Mouse (Mus musculus): ENCODE results near the gene Ccr10.

Ccr10 gene

DNA sequence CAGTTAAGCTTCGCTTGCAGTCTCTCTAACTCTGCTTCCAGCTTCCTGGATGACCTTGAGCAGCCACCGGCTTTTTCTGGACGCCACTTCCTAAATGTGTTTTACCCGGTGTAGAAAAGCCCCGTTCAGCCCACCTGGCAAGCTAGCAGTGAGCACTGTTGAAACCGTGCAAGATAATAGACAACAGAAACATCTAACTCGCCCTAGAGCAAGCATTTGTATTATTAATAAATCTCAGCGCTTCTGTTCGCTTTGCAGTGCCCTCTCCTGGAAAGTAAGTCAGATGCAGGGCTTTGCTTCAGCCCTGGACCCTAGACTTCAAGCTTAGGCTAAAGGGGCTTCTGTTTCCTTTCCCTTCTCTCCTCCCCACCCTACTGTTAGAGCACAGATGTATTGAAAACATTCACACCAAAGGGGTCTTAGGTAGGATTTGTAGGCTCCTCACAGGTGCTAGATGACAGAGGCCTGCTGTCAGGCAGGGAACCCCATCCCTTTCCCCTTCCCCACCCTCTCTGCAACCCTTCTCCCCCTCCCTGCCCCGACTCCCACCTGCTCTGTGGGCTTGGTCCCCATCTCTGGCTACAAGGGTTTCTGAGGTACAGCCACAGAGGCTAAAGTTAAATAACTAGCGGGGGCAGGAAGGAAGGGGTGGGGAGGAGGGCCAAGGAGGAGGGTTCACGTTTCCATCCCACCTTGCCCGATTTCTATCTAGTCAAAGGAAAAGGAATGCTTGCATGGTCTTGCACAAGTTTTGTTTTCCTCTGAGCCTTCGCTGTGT, at the start of gene Ccr10:
Gene Ccr10, minus strand, starts transcription at position 593 of the 778 bp plus-strand sequence.
- DNase-seq (ENCODE audit: low spot score), result no peak

DNA sequence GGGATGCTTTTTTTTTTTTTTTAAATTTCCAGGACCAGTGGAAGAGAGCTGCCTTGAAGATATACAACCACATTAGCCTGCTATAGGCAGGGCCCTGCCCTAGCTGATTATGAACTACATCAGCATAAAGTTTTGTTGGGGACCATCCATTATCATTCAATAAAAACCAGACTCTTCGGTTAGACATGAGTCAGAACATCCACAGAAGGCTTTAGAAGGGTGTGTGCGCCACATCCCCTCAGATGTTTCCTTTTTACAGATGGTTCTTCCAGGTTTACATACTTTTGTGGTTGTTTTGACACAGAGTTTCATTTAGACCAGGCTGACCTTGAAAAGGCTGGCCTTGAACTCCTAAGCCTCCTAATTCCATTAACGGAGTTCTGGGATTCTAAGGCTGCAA, 49.1 kb upstream of the Ccr10 start:
- no peak for DNase-seq (ENCODE audit: low spot score)

DNA sequence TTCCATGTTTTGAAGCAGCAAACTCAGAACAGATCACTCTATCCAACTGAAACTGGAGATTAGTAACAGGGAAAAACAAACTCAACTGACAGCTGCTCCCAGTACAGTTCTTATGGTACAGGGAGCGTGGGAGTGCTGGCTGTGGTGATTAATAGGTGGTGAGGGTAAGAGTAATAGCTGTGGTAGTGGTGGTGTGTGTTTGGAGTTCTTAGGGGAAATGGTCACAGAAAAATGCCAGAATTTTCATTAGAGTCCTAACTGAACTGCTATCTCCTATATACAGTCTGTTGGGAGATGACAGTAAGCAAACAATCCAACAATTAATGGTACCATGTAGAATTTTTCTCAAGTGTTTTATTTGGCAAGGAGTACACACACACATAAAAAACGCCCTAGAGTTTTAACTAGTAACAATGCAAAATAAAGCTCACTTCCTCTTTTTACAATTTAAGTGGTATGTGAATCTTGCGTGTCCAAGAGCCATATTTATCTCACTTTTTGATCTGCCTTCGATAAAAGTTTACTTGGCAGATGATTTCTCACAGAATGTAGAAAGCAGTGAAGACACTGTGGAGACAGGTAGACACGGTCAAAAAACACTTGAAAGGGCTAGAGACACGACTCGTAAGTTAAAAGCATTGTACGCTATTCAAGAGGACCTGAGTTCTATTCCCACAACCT, 46.2 kb upstream of the Ccr10 start:
- DNase-seq (ENCODE audit: low spot score), result no peak

DNA sequence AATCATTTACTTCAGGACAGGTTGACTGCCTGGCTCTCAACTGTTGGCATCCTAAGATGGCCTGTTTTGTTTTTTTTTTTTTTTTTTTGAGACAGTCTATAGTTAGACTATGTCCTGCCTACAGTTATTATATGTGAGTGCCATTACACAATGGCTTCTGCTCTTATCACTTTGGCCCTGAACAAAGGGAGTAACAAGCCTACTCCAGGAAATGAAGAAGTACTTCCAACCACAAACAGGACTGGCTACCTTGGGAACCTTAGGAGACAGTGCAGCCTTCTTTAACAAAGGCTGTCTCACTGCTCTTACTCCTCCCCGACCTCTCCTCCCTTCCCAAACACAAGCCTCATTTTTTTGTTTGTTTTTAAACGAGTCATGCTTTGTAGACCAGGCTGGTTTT, 45.6 kb upstream of the Ccr10 start:
- DNase-seq (ENCODE audit: low spot score), result no peak

DNA sequence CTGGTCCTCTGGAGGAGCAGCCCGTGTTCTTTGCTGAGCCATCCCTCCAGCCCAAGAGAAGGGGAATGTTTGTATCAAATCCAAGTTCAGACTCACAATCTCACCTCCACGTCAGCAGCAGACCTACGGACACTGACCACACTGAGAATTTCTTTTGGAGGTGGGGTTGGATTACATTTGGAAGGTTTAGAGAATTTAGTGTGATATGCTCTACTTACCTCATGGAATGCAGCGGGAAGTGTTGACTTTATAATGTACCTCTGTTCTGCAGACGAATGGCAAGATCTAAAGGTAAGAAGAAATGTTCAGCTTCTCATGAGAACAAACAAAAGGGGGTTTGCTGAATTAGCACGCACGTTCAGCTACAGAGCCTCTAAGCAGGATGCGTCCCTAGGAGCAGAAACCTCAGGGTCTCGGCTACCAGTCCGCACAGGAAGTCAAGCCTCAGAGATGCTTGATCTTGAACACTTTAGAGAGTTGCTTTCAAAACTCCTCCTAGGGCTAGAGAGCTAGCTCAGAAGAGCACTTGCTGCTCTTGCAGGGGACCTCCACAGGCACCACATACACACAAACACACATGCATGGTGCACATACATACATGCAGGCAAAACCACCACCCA, 43.3 kb upstream of the Ccr10 start:
- DNase-seq (ENCODE audit: low spot score), result no peak

DNA sequence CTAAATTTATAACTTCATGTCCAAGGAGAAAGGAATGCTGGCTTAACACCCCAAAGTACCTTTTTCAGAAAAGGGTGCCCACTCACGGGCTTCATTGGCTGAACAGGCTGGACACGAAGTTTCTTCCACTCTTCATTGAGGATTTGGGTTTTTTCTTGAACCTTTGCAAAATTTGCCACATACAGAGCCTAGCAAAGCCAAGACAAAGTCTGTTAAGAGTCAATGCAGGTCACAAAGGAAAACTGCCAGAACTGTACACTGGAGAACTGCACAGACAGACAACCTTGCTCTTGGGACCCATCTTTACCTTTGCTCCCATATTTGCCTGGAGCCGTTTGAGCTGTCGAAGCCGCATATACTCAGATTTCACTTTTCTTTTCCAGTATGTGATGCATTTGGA, 41.7 kb upstream of the Ccr10 start:
- no peak for DNase-seq (ENCODE audit: low spot score)

DNA sequence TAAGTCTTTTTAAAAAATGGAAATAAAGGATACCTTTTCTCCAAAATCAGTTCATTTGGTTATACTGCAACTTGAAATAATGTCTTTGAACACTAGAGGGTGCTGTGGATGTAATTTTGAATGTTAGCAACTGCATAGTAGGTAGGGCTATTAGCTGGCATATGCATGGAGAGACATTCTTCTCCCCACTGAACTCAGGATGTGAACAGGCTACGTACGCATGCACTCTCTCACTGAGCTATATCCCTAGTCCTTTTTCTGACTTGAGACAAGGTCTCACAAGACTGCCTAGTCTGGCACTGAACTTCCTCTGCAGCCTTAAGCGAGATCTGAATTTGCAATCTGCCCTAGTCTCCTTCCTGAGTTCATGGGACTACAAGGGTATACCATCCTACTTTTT, 36.7 kb upstream of the Ccr10 start:
- no peak for DNase-seq (ENCODE audit: low spot score)

DNA sequence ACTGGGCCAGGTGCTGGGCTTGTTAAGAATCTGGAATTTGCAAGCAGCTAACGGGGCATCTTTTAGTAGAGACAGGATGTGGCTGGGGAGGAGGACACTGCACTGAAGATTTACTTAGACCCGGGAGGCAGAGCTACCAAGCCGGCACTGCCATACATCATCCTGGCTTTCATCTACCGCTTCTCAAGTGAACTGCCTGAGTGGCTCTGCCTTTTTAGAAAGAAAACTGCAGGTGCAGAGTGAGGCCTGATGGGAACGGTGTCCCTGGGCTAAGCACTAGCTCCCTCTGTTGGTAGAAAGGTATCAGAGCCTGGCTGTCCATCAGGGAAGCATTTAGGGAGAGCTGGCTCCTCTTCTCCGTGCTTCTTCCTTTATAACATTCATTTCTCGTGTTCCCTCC, 25.7 kb upstream of the Ccr10 start:
- DNase-seq (ENCODE audit: low spot score), result no peak

DNA sequence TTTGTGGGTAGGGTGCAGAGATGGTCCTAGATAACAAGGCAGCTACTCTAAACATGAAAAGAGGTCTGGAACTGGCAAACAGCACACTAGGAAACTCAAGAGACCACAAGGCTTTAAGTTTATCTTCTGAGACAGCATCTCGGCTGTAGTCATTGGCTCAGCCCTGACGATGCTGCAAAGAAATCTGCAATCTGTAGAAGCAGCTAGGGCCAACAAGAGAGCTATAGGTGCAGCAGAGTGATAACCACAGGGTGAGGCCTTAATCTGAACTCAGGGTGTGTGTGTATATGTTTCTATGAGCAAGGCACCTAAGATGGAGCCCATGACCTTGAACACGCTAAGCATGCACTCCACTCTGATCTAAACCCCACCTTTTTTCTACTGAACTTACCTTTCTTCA, 24.3 kb upstream of the Ccr10 start:
- no peak for DNase-seq (ENCODE audit: low spot score)

DNA sequence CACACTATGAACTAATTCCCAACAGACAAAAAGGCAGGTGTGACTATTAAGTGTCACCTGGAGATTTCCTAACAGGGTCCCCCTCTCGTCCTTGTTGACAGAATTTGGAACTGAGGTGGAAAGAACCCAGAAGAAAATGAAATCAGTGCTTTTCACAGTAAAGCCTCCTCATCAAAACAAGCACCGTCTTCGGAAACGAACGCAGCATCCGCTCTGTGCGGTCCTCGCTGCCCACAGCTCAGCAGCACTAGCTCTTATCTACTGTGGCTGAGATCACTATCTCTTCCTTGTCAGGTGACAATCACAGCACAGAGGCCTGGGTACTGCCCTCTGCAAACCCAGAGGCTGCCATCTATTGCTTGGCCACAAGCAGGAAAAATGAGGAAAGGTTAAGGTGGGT, 20.9 kb upstream of the Ccr10 start:
- DNase-seq (ENCODE audit: low spot score), result no peak

DNA sequence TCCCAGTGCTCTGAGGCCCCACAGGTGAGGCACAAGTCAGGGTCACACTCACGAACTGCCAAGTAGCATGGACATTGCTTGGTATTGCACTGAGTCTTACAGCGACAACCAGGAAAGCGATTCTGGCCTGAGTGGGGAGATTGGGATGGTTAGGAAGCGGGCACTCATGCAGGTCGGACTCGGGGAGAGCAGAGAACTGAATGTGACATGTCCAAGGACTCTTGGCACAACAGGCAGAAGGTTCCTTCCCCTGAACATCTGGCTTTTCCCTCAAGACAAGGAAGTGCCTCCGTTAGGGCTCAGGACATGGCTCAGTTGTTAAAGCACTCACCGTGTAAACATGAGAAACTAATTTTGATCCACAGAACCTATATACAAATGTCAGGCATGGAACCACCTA, 20.3 kb upstream of the Ccr10 start:
- DNase-seq (ENCODE audit: low spot score), result no peak

DNA sequence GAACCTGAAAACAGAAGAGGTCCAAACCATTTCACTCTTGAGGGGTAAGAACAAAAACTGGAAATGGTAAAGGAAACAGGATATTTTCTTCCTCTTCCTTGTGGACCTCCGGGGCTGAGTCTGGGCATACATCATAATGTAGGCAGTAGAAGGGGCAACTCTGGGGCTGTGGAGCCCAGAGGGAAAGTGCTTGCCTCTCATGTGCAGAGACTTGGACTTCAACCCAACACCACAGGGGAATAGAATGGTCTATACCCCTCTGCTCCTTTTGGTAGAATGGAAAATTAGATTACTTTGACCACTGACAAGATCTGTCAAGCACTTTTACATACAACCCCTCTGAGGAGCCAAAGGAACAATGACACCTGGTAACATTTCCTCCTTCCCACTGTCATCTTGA, 19.9 kb upstream of the Ccr10 start:
- DNase-seq (ENCODE audit: low spot score), result no peak

DNA sequence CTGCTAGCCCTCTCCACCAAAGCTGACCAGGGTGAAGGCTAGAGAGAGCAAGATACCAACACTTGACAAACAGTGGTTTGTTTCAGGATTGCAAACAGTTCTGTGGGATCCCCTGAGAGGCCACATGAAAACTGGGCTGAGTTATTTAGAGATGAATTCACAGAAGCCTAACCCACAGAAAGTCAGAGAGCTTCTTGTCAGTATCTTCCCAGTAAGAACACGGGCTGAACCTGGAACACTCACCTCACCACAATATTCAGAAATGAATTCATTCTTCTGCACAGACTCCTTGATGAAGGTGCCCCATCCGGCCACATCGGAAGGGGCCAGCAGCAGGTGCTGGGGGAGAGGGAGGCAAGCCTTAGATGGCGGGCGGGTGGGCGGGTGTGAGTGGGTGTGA, 19.4 kb upstream of the Ccr10 start:
- DNase-seq (ENCODE audit: low spot score), result no peak

DNA sequence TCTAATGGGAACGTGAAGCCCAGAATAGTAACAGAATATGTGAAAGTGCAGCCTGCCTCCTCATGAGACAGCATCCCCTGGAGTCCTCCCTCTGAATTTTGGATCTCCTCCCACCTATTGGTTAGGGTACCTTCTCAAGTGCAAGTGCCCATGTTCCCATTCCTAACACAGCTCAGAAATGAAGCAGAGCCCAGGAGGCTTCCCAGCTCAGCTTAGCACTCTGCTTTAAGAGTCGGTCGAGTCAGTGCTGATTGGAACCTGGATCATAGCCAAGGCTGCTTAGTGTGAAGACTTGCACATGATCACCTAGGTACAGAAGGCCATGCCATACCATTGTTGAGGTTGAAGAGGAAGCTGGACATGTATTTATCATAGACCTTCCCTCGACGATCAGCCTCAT, 18.9 kb upstream of the Ccr10 start:
- no peak for DNase-seq (ENCODE audit: low spot score)

DNA sequence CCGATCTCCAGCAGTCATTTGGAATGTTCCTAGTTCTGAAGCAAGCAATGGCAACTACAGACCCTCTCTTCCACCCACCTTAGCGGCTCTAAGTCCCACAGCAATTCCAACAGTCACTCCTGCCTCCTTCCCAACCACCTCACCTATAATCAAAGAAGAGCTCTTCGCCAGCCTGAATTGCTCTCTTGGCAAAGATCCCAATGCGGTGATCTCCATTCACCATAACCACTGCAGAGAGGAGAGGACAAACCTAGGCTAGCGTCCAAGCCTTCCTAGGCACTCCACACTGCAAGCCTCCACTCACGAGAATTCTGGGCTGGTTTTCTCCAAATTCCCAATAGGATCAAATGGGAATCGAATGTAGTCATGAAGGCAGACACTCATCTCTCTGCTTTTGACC, 17.8 kb upstream of the Ccr10 start:
- no peak for DNase-seq (ENCODE audit: low spot score)

DNA sequence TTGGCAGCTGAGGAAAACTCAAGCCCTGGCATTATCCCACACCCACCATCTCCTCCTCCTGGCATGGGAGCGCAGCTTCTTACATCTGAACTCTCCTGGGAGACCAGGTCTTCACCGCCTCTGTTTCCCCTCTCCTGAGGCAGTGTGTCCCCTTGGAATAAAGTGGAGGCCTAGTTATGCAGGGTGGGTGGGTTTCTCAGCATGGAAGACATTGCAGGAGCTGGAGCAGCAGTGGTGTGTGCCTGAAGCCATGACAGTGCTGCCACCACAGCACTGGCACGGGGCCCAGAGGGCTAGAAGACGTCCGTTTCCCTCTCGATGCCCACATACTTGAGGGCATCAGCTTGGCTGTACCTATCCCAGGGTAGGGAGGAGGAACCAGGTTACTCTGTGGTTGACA, 17.4 kb upstream of the Ccr10 start:
- no peak for DNase-seq (ENCODE audit: low spot score)

DNA sequence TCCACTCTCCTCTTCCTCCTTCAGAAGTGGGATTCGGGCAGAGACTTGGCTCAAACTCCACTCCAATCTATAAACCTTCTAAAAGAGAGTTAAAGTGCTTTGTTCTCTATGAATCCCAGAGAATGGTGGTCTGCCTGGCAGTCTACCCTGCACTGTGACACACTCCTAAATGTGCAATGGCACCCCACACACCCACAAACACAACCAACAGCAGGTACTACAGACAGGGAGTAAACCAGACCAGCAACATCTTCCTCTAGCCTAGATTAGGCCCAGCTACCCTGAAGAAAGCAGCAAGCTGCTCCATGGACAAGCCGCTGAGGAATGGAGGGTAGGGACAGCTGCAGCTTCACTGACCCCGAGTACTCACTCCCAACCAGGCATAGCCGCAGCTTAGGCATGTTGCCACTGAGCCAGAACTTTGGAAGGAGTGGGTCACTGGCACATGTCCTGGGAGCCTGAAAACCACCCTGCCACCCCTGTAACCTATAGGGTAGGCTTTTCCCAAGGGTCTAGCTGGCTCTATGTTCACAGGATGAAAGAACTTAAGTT, 16.8 kb upstream of the Ccr10 start:
- DNase-seq (ENCODE audit: low spot score), result no peak

DNA sequence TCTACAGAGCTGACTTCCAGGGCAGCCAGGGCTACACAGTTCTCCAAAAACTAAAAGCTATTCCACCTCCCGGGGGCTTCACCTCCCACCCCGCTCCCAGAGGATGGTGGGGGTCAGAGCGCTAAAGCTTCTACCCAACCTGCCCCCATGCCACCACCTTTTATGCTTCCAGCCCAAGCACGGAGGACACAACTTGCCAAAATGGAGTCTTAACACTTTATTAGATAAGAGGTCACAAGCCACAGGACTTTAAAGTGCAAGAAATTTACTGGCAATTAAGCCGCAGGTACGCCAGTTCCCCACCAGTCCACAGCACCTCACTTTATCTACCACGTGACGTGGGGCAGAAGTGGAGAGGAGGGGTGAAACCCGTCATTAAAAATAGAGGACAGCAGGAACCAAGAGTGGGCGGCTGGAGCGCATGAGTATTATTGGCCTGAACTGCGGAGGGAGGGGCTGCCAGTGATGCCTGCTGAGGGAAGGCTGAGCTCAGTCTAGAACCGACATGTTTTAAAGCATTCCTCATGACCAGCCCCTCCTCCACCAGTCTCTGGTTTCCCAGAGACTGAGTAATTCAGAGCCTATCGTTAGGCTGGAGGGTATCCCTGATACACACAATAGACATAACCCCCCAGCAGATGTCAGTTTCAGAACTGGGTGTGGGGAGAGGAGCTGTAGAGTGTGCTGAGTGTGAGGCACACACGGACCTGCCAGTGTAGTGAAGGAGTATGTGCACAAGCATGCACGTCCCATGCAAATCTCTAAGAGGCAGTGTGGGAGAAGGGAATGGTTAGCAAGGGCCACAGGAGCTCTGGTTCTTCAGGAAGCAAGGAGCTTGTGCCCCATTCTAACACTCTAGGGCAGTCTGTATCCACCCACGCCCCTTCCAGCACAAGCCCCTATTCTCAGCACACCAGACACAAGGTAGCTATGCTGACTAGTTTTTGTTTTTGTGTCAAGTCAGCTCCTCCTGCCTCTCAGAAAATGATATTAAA, 16.0 kb upstream of the Ccr10 start:
- DNase-seq (ENCODE audit: low spot score), result no peak

DNA sequence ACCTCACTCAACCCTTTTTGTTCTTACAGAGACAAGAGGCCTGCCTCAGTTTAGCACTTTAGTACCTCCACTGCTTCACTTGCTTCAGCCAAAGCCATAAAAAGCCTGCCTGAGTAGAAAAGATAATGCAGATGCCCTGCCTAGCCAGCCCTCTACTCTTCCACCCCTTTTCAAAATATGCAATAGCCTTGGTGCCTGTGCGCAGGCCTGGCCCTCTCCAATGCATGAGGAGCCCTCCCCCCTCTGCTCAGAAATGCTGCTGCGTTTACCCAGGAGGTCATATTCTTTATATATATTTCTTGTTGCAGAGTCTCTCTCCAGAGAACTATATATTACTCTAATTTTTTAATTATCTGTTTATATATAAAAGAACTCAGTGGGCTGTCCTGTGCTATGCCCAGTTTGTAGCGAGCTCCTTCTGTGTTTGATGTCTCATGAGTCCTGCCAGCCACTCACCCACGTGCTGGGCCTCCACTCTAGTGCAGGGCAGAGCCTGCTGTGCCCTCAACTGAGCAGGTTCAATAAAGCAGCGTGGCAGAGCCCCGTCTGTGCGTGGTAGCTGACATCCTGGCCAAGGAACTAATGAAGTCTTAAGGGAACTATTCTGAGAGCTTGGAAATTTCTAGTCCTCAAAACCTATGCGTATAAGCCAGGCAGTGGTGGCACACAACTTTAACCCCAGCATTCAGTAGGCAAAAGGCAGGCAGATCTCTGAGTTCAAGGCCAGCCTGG, 15.1 kb upstream of the Ccr10 start:
- no peak for DNase-seq (ENCODE audit: low spot score)

DNA sequence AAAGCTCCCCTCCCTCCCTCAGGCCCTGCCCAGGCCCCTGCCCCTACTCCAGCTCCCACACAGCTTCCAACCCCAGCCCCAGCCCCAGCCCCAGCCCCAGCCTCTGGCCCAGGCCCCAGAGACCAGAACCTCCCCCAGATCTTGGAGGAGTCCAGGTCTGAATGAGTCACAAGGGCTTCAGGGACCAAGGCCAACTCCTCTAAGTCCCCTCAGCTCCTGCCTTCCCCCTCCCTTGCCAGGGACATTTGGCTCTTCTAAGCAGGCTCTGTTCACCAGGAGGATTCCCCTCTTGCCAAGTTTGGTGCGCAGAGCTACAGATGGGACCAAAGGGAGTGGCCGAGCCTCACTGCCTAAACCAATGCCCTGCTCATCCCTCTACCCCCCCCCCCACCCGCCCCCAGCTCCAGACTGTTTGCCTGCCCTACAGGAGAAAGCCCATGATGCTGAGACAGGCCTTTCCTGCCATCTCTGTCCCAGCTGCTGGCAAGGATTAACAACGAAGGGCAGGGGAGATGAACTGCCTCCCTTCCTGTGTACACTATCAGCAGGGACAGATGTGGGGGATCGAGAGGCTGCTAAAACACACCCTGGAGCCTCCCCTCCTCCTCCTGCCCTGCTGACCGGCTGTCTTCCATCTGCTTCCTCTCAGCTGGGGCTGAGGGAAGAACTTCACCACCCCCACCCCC, 14.4 kb upstream of the Ccr10 start:
- peak; percentile 80 for DNase-seq (ENCODE audit: low spot score)

All from urinary bladder, postnatal 14 days (tissue).